Mouse (Mus musculus): ENCODE measurements around the gene Sec62. TPM values are rescaled to one million over a fixed set of nuclear protein-coding genes. Genes with fewer than 3 reads are reported as not detected.
A peak's percentile ranks its signal among the peaks of the same experiment; 100 is the strongest.

Gene Sec62
- polyA plus RNA-seq, 1 experiment from 2014 or later = 73.5 TPM

GRCm38 (mm10) chr3:30767271-30767670 lies 25.4 kb upstream of the Sec62 start:
- 75% methylated on average over 6 of the region's 6 CpGs for WGBS
- Histone ChIP-seq H3K27me3 (replicated peaks; ENCODE audit: control insufficient read depth, insufficient read depth, low read length) (no peaks in the 10 kb centered on the region), H3K4me2 (no peak overlapping the region), H3K27ac (ENCODE audit: low read depth, low read length) (no peak overlapping the region), H3K36me3 (ENCODE audit: control insufficient read depth, insufficient read depth, low read length) (no peaks in the 10 kb centered on the region), H3K4me1 (replicated peaks; ENCODE audit: control insufficient read depth, insufficient read depth, low read length) (peaks cover 19% of the 10 kb centered on the region), H3K4me3 (ENCODE audit: low read depth, low read length) (no peak overlapping the region), H3K9me3 (ENCODE audit: control insufficient read depth, low read length) (no peaks in the 10 kb centered on the region), H3K9ac (ENCODE audit: low read depth, low read length) (no peak overlapping the region)
- ATAC-seq (replicated peaks; ENCODE audit: low FRiP score) (no peak), DNase-seq (ENCODE audit: low spot score) (no peak)

GRCm38 (mm10) chr3:30769755-30770515 lies 22.7 kb upstream of the Sec62 start:
- no peak for ATAC-seq (replicated peaks; ENCODE audit: low FRiP score)
- H3K4me2 ChIP-seq = no peak overlapping the region
- H3K9me3 ChIP-seq (ENCODE audit: control insufficient read depth, low read length) = no peaks in the 10 kb centered on the region
- WGBS = 64% methylated on average over 10 of the region's 10 CpGs
- H3K4me1 ChIP-seq (replicated peaks; ENCODE audit: control insufficient read depth, insufficient read depth, low read length) = peaks cover 13% of the 10 kb centered on the region
- no peak overlapping the region for H3K4me3 ChIP-seq (ENCODE audit: low read depth, low read length)
- H3K36me3 ChIP-seq (ENCODE audit: control insufficient read depth, insufficient read depth, low read length) = no peaks in the 10 kb centered on the region
- DNase-seq (ENCODE audit: low spot score) = no peak
- no peak overlapping the region for H3K27ac ChIP-seq (ENCODE audit: low read depth, low read length)
- no peaks in the 10 kb centered on the region for H3K27me3 ChIP-seq (replicated peaks; ENCODE audit: control insufficient read depth, insufficient read depth, low read length)
- H3K9ac ChIP-seq (ENCODE audit: low read depth, low read length) = no peak overlapping the region

- H3K4me1 ChIP-seq (replicated peaks; ENCODE audit: control insufficient read depth, insufficient read depth, low read length) = peaks cover 1% of the 10 kb centered on the region
- no peaks in the 10 kb centered on the region for H3K36me3 ChIP-seq (ENCODE audit: control insufficient read depth, insufficient read depth, low read length)
- no peak overlapping the region for H3K9ac ChIP-seq (ENCODE audit: low read depth, low read length)
- ATAC-seq (replicated peaks; ENCODE audit: low FRiP score) (no peak), DNase-seq (ENCODE audit: low spot score) (no peak)
- no peaks in the 10 kb centered on the region for H3K27me3 ChIP-seq (replicated peaks; ENCODE audit: control insufficient read depth, insufficient read depth, low read length)
- no peak overlapping the region for H3K4me2 ChIP-seq
- 88% methylated on average over 1 of the region's 1 CpGs for WGBS
- H3K9me3 ChIP-seq (ENCODE audit: control insufficient read depth, low read length) = no peaks in the 10 kb centered on the region
- no peak overlapping the region for H3K4me3 ChIP-seq (ENCODE audit: low read depth, low read length)
- H3K27ac ChIP-seq (ENCODE audit: low read depth, low read length) = no peak overlapping the region
Observed at GRCm38 (mm10) chr3:30771560-30771959, 21.1 kb upstream of the Sec62 start.

GRCm38 (mm10) chr3:30772631-30773030 lies 20.0 kb upstream of the Sec62 start:
- Histone ChIP-seq H3K36me3 (ENCODE audit: control insufficient read depth, insufficient read depth, low read length) (no peaks in the 10 kb centered on the region), H3K4me1 (replicated peaks; ENCODE audit: control insufficient read depth, insufficient read depth, low read length) (no peaks in the 10 kb centered on the region), H3K4me2 (no peak overlapping the region), H3K27me3 (replicated peaks; ENCODE audit: control insufficient read depth, insufficient read depth, low read length) (no peaks in the 10 kb centered on the region), H3K4me3 (ENCODE audit: low read depth, low read length) (no peak overlapping the region), H3K9ac (ENCODE audit: low read depth, low read length) (no peak overlapping the region), H3K9me3 (ENCODE audit: control insufficient read depth, low read length) (no peaks in the 10 kb centered on the region), H3K27ac (ENCODE audit: low read depth, low read length) (no peak overlapping the region)
- ATAC-seq (replicated peaks; ENCODE audit: low FRiP score) = no peak
- DNase-seq (ENCODE audit: low spot score) = no peak
- 73% methylated on average over 4 of the region's 4 CpGs for WGBS

- no peak overlapping the region for H3K27ac ChIP-seq (ENCODE audit: low read depth, low read length)
- DNase-seq (ENCODE audit: low spot score) (no peak), ATAC-seq (replicated peaks; ENCODE audit: low FRiP score) (no peak)
- no peaks in the 10 kb centered on the region for H3K27me3 ChIP-seq (replicated peaks; ENCODE audit: control insufficient read depth, insufficient read depth, low read length)
- H3K36me3 ChIP-seq (ENCODE audit: control insufficient read depth, insufficient read depth, low read length) = no peaks in the 10 kb centered on the region
- H3K4me1 ChIP-seq (replicated peaks; ENCODE audit: control insufficient read depth, insufficient read depth, low read length) = no peaks in the 10 kb centered on the region
- WGBS = 89% methylated on average over 5 of the region's 5 CpGs
- no peak overlapping the region for H3K9ac ChIP-seq (ENCODE audit: low read depth, low read length)
- no peaks in the 10 kb centered on the region for H3K9me3 ChIP-seq (ENCODE audit: control insufficient read depth, low read length)
- no peak overlapping the region for H3K4me3 ChIP-seq (ENCODE audit: low read depth, low read length)
- H3K4me2 ChIP-seq = no peak overlapping the region
Observed at GRCm38 (mm10) chr3:30774677-30775076, 18.0 kb upstream of the Sec62 start.

GRCm38 (mm10) chr3:30777984-30778383 lies 14.7 kb upstream of the Sec62 start:
- Histone ChIP-seq H3K36me3 (ENCODE audit: control insufficient read depth, insufficient read depth, low read length) (no peaks in the 10 kb centered on the region), H3K4me3 (ENCODE audit: low read depth, low read length) (no peak overlapping the region), H3K27me3 (replicated peaks; ENCODE audit: control insufficient read depth, insufficient read depth, low read length) (no peaks in the 10 kb centered on the region), H3K4me1 (replicated peaks; ENCODE audit: control insufficient read depth, insufficient read depth, low read length) (no peaks in the 10 kb centered on the region), H3K4me2 (no peak overlapping the region), H3K9me3 (ENCODE audit: control insufficient read depth, low read length) (no peaks in the 10 kb centered on the region), H3K9ac (ENCODE audit: low read depth, low read length) (no peak overlapping the region), H3K27ac (ENCODE audit: low read depth, low read length) (no peak overlapping the region)
- DNase-seq (ENCODE audit: low spot score) (no peak), ATAC-seq (replicated peaks; ENCODE audit: low FRiP score) (0 out of 2 replicates have a peak, but pooled peaks have one; percentile 41)
- 59% methylated on average over 5 of the region's 5 CpGs for WGBS

- H3K4me1 ChIP-seq (replicated peaks; ENCODE audit: control insufficient read depth, insufficient read depth, low read length) = no peaks in the 10 kb centered on the region
- H3K4me2 ChIP-seq = no peak overlapping the region
- no peaks in the 10 kb centered on the region for H3K27me3 ChIP-seq (replicated peaks; ENCODE audit: control insufficient read depth, insufficient read depth, low read length)
- no peak overlapping the region for H3K9ac ChIP-seq (ENCODE audit: low read depth, low read length)
- H3K27ac ChIP-seq (ENCODE audit: low read depth, low read length) = no peak overlapping the region
- ATAC-seq (replicated peaks; ENCODE audit: low FRiP score) (no peak), DNase-seq (ENCODE audit: low spot score) (no peak)
- no peaks in the 10 kb centered on the region for H3K36me3 ChIP-seq (ENCODE audit: control insufficient read depth, insufficient read depth, low read length)
- 33% methylated on average over 5 of the region's 5 CpGs for WGBS
- H3K9me3 ChIP-seq (ENCODE audit: control insufficient read depth, low read length) = no peaks in the 10 kb centered on the region
- no peak overlapping the region for H3K4me3 ChIP-seq (ENCODE audit: low read depth, low read length)
Observed at GRCm38 (mm10) chr3:30788531-30788930, 4.1 kb upstream of the Sec62 start.

GRCm38 (mm10) chr3:30793403-30794221 lies 937 bp downstream of the Sec62 start:
- under 1% methylated on average over 41 of the region's 75 CpGs for WGBS
- ATAC-seq (replicated peaks; ENCODE audit: low FRiP score) (peak; percentile 71), DNase-seq (ENCODE audit: low spot score) (peak; percentile 65)
- Histone ChIP-seq H3K4me3 (ENCODE audit: low read depth, low read length) (peak overlapping the region; percentile 98), H3K9ac (ENCODE audit: low read depth, low read length) (peak overlapping the region; percentile 97), H3K4me1 (replicated peaks; ENCODE audit: control insufficient read depth, insufficient read depth, low read length) (no peaks in the 10 kb centered on the region; the same call in 1 of the 2 replicates), H3K36me3 (ENCODE audit: control insufficient read depth, insufficient read depth, low read length) (no peaks in the 10 kb centered on the region), H3K4me2 (peak overlapping the region; percentile 71), H3K27me3 (replicated peaks; ENCODE audit: control insufficient read depth, insufficient read depth, low read length) (no peaks in the 10 kb centered on the region), H3K9me3 (ENCODE audit: control insufficient read depth, low read length) (no peaks in the 10 kb centered on the region), H3K27ac (ENCODE audit: low read depth, low read length) (peak overlapping the region; percentile 92)

Data from liver, embryonic 11.5 days (tissue).